Mouse (Mus musculus): ENCODE results near the gene Tjap1.

The Tjap1 gene

GRCm38 (mm10) chr17:46282483-46283123 lies at the start of gene Tjap1:
Gene Tjap1 (minus strand): TSS chr17:46283026.
- DNase-seq (ENCODE audit: low spot score) = peak; percentile 87

GRCm38 (mm10) chr17:46328723-46329122 lies 45.9 kb upstream of the Tjap1 start:
- no peak for DNase-seq (ENCODE audit: low spot score)

DNA sequence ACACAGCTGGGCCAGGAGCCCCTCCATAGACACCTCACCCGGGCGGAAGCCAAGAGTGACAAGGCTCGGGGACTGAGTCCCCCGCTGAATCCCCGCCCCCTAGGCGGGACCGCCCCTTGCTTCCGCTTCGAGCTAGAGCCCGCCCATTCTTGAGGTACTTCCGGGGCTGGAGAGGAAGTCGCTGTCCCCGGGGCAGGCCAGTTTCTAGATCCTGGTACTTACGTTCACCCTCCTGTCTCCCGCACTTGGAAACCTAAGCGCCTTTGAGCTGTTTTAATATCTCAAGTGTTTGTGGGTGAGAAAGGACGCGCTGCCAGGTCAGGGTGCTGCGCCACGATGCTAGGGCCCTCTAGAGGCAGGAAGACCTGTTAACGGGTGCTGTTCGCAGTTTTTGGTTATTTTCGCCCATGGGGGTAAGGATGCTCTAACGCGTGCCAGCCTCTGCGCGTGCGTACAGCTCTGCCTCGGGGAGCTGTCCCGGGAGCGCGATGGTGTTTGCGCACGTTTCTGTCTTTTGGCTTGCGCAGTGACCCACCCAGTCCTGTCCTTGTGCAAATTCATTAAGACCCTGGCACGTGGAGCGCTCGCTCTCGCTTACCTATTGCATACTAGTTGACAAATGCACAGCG lies 45.2 kb upstream of the Tjap1 start, which contains the start of gene Abcc10:
Gene Abcc10 (minus strand): TSS at position 447 of the 629 bp plus-strand sequence.
- peak; percentile 94 for DNase-seq (ENCODE audit: low spot score)

GRCm38 (mm10) chr17:46327413-46327905 lies 44.6 kb upstream of the Tjap1 start:
- DNase-seq (ENCODE audit: low spot score) = no peak

DNA sequence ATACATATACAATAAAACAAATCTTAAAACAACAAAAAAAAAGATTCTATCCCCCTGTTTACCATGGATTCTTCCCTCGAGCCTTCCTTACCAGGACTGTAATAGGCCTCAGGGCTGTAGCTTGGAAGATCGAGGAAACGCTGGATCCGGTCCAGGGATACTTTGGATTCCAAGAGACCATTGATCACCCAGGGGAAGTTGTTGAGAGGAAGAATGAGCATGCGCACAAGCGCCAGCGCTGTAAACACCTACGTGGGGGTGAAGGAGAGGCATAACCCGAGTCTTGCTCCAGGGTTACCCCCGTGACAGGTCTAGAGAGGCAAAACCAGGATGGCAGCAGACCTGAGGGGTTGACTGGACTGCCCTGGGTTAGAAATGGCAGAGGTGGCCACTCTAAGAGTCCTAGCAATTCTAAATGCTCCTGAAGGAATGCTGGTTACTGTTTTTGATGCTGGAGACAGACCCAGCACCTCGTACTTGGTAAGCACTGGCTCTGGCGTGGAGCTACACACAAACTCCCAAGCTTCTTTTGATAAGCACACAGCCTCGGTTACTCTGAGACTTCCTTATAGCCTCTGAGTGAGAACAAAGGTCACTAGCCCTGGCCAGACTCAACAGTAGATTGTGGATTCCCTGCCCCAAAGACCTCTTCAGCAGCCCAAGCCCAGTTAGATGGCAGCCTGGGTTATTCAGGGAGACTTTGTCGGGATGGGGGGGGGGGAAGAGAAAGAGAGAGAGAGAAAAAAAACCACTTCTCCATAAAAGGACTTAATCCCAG lies 39.4 kb upstream of the Tjap1 start:
- no peak for DNase-seq (ENCODE audit: low spot score)

GRCm38 (mm10) chr17:46320492-46320891 lies 37.7 kb upstream of the Tjap1 start:
- no peak for DNase-seq (ENCODE audit: low spot score)

GRCm38 (mm10) chr17:46315813-46316212 lies 33.0 kb upstream of the Tjap1 start:
- no peak for DNase-seq (ENCODE audit: low spot score)

DNA sequence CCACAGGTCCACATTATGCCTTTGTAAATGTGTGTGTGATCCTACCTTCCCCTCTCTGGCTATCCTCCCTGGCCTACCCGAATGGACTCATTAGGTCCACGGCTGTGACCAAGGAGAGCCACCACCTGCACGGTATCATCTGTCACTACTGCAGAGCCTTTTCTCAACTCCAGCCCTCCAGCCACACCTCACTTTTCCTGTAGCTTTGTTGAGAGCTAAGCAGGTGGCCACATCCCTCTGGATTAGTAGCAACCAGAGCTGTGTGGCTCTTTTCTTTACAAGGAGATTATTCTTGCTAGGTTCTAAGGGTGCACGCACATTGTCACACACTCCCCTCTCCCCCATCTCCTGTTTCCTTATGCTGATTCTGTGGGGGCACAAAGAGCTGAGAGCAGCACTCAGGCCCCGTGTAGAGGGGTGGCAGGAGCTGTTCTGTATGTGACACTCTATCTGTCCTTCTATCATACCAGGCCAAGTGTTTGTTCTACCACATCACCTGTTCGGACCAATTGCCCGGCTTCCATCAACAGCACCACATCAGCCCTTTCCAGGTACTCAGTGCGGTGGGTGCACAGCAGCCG lies 30.4 kb upstream of the Tjap1 start:
- no peak for DNase-seq (ENCODE audit: low spot score)

- no peak for DNase-seq (ENCODE audit: low spot score)
These were observed 27.7 kb upstream of the Tjap1 start for GRCm38 (mm10) chr17:46310515-46310914.

DNA sequence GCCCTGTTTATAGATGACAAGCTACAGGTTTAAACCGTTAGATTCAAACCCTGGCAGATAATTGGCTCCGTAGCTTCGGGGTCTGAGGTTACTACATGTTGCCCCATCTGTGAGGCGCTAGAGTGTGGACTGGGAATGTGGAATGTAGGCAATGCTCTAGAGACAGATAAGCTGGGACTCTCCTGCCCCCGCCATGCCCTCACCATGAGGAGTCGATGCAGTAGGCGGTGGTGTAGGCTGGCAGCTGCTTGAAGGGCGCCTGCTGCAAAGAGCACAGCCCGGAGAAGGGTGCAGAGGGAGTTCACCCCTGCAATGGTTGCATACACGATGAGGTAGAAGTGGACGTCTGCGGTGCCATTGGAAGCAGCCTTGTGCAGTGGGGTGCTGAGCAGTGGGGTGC lies 27.0 kb upstream of the Tjap1 start:
- DNase-seq (ENCODE audit: low spot score) = no peak

GRCm38 (mm10) chr17:46306956-46307355 lies 24.1 kb upstream of the Tjap1 start:
- no peak for DNase-seq (ENCODE audit: low spot score)

- no peak for DNase-seq (ENCODE audit: low spot score)
These were observed 21.4 kb upstream of the Tjap1 start for GRCm38 (mm10) chr17:46304184-46304583.

DNA sequence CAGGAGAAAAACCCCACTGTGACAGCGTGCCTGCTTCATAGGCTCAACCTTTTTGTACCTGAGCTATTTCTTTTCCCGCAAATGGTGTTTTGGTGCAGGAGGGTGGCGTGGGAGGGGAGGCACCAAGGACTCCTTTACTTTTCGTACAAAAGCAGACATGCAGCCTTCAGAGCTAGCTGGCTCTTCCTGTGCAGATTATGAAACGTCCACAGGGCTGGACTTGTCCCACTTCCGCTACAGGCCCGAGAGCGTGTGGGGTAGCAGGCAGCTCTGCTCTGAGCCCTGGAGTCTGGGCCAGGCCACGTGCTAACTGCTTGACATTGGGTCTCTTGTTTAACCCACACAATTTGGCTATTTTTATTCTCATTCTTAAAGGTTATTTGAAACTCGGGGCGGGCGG lies 19.1 kb upstream of the Tjap1 start:
- no peak for DNase-seq (ENCODE audit: low spot score)

DNA sequence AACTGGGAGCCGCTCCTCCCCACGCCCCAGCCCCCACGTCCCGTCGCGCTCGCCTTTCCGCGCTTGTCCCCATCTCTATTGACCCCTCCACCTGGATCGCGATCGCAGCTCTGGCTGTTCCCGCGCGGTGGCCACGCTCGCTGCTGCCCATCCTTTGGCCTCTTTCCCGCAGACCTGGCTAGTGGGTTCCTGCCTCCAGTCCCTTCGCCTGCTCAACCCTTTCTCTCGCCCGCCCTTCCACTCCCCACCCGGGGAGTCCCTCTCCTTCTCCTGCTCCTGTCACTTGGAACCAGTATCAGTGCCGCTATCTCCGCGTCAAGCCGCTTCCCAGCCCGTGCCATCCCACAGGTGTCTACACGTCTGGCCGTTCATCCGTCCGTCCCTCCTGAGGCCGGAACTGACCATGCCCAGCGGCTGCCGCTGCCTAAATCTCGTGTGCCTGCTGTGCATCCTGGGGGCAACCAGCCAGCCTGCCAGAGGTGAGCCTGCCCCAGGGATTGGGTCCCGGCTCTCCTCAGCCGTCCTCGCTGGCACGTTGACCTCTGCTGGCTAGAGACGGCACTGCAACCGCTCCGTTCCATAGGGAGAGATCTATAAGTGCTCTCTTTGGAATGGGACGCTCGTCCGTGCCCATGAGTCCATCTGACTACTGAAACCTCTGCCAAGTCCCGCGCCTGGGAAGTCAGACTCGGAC lies 15.5 kb upstream of the Tjap1 start:
- peak; percentile 83 for DNase-seq (ENCODE audit: low spot score)

DNA sequence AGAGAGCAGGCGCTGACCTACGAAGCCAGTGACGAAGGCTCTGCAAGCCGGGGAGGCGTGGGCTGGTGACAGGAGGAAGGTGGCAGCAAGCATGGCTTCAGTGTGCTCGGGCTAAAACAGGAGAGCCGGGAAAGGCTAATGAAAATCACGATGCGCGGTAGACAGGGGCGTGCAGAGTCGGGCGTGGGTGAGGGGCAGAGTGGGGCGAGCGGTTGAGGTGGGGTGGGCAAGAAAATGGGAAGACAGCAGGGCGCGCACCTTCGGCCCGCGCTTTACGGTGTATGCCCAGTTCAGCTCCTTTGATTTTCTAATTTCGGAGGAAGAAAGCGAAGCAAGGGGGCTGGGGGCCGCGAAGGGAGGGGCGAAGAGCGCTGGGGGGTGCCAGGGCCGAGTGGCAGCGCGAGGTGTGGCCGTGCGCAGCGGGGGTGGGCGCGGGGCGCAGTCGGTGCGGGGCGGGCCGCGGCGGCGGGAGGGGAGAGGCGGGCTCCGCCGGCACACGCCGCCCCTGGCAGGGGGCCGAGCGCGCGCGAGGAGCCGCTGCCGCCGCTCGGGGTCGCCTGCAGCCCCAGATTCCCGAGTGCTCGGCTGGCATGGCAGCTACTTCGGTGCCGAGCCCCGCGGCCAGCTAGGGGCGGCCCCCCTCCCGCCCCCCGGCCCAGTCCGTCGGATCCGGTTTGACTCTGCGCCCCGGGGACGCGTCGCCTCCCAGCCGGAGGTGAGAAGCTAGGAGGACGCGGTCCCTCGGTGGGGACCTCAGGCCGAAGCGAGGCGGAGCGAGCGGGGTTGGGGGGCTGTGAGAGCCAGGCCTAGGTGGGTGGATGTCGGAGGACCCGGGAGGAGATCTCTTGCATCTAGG lies 14.8 kb upstream of the Tjap1 start, which contains the start of gene Dlk2:
Gene Dlk2 (plus strand): TSS at position 58 of the 856 bp plus-strand sequence.
- DNase-seq (ENCODE audit: low spot score) = no peak

- no peak for DNase-seq (ENCODE audit: low spot score)
These were observed 14.2 kb upstream of the Tjap1 start for GRCm38 (mm10) chr17:46297028-46297363.

DNA sequence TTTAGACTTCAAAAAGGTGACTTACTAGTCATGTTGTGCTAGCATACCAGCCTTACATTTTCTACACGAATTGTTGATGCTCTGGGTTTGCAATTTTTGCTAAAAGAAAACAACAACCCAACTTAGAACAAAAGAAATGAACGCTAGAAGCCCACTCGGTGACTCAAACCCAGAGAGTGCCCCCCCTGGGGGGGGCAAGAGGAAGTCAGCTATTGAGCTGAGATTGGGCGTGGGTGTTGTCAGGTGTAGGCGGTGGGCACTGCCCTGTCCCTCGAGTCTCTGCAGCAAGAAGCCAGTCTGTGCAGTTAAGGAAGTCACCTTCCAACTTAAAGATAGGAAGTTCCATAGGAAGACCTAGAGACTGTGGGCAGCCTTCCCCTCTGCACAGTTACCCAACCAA lies 13.8 kb upstream of the Tjap1 start:
- no peak for DNase-seq (ENCODE audit: low spot score)

DNA sequence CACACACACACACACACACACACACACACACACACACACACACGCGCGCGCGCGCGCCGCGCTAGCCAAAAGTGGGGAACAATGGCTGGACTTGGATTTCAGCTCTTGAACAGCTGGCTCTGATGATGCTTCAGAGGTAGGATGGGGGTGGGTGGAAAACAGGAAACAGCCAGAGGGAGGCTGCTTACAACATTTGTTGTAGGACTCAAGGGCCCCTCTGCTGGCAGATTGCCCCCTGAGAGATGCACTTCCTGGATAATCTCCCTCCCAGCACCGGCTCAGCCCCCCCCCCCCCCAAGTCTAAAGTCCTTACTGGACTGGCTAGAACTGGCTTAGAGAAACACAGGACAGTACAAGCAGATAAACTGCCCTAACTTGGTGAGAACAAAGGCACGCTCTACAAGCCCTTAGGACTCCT lies 4.9 kb upstream of the Tjap1 start:
- DNase-seq (ENCODE audit: low spot score) = no peak

DNA sequence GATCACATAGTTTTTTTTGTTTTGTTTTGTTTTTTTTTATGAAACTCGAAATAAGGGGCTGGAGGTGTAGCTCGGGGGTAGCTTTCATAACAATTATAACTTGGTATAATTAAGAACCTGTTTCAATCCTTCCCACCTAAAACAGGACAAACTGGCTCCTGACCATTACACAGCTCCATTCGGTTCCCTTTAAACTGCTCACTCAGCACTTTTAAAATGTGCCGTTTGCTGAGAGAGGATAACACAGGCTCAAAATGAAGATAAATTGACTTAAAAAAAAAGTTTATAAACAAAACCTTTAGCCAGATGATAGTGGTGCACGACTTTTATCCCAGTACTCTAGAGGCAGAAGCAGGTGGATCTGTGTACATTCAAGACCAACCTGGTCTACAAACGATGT lies 2.6 kb upstream of the Tjap1 start:
- DNase-seq (ENCODE audit: low spot score) = no peak

DNA sequence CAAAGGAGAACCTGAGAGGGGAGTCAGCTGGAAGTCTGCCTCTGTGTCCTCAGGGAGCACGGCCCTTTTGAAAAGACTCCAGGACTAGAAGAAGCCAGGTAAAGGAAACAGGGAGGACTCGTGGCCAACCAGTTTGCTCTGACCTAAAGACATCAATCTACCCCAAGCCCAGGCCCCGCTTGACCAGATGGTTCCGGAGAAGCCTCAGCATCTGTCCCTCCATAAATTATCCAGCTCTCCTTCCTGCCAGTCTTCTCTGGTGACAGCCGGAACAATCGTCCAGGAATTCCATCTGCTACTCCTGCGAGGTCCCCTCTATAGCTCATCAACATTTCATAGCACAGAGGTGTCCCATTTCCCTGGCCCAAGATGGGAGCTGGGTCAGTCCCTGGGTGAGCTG lies 1.8 kb upstream of the Tjap1 start:
- no peak for DNase-seq (ENCODE audit: low spot score)

DNA sequence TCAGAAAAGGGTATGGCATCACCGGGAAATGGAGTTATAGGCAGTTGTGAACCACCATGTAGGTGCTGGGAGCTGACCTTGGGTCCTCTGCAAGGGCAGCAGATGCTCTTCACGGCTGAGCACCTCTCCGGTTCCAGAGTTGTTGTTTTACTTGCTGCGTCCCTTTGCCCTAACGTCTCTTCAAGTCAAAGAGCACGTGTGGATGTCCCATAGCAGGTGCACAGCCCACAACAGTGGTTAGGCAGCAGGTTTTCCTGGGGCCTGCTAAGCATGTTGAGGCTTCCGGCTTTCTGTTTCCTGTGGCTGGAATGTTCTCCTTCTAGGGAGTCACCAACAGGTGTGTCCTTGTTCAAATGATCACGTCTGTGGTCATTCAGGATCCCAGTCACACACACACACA lies 1.1 kb upstream of the Tjap1 start:
- DNase-seq (ENCODE audit: low spot score) = no peak

All from ovary, postnatal 36 days (tissue).